Mouse (Mus musculus): ENCODE data around the gene Cpne8. TPM values are rescaled to one million over a fixed set of nuclear protein-coding genes. Genes with fewer than 3 reads are reported as not detected.

Gene Cpne8
- 5.1 and 5.2 TPM in 2 replicates for polyA plus RNA-seq (2016; fragmentation: Nextera tagmentation; extraction: Ambion mirVana)

GRCm38 (mm10) chr15:90678985-90679759 lies at the start of gene Cpne8:
Gene Cpne8 (minus strand): TSS chr15:90679432.
- WGBS: under 1% methylated on average over 48 of the region's 56 CpGs
- no peaks in the 10 kb centered on the region for H3K36me3 ChIP-seq
- peak within 1 kb of the TSS; percentile 75 for H3K27ac ChIP-seq (replicated peaks)
- H3K4me3 ChIP-seq: peak within 1 kb of the TSS; percentile 70
- H3K27me3 ChIP-seq (ENCODE audit: low read depth, poor library complexity, severe bottlenecking): peaks cover 35% of the 10 kb centered on the region
- H3K4me1 ChIP-seq: peaks cover 23% of the 10 kb centered on the region
- H3K9me3 ChIP-seq (replicated peaks): no peaks in the 10 kb centered on the region
- DNase-seq (ENCODE audit: low spot score): peak; percentile 76

- DNase-seq (ENCODE audit: low spot score): no peak
- no peak overlapping the region for H3K27ac ChIP-seq (replicated peaks)
- H3K4me1 ChIP-seq: no peaks in the 10 kb centered on the region
- H3K9me3 ChIP-seq (replicated peaks): no peaks in the 10 kb centered on the region
- no peaks in the 10 kb centered on the region for H3K36me3 ChIP-seq
- no peaks in the 10 kb centered on the region for H3K27me3 ChIP-seq (ENCODE audit: low read depth, poor library complexity, severe bottlenecking)
- H3K4me3 ChIP-seq: no peak overlapping the region
- WGBS: 92% methylated on average over 4 of the region's 4 CpGs
These were observed 38.5 kb upstream of the Cpne8 start for GRCm38 (mm10) chr15:90717717-90718116.

- Histone ChIP-seq H3K27me3 (ENCODE audit: low read depth, poor library complexity, severe bottlenecking) (no peaks in the 10 kb centered on the region), H3K9me3 (replicated peaks) (no peaks in the 10 kb centered on the region), H3K4me1 (no peaks in the 10 kb centered on the region), H3K36me3 (no peaks in the 10 kb centered on the region), H3K4me3 (no peak overlapping the region), H3K27ac (replicated peaks) (no peak overlapping the region)
- WGBS: 90% methylated on average over 7 of the region's 7 CpGs
- no peak for DNase-seq (ENCODE audit: low spot score)
These were observed 30.1 kb upstream of the Cpne8 start for GRCm38 (mm10) chr15:90709296-90709695.

- Histone ChIP-seq H3K4me1 (no peaks in the 10 kb centered on the region), H3K4me3 (no peak overlapping the region), H3K27ac (replicated peaks) (no peak overlapping the region), H3K9me3 (replicated peaks) (no peaks in the 10 kb centered on the region), H3K36me3 (no peaks in the 10 kb centered on the region), H3K27me3 (ENCODE audit: low read depth, poor library complexity, severe bottlenecking) (no peaks in the 10 kb centered on the region)
- DNase-seq (ENCODE audit: low spot score): no peak
- 75% methylated on average over 5 of the region's 5 CpGs for WGBS
These were observed 25.1 kb upstream of the Cpne8 start for GRCm38 (mm10) chr15:90704314-90704713.

- 81% methylated on average over 11 of the region's 11 CpGs for WGBS
- no peak for DNase-seq (ENCODE audit: low spot score)
These were observed 24.4 kb upstream of the Cpne8 start for GRCm38 (mm10) chr15:90703502-90704232.

GRCm38 (mm10) chr15:90686770-90687169 lies 7.5 kb upstream of the Cpne8 start:
- Histone ChIP-seq H3K27me3 (ENCODE audit: low read depth, poor library complexity, severe bottlenecking) (no peaks in the 10 kb centered on the region), H3K36me3 (no peaks in the 10 kb centered on the region), H3K27ac (replicated peaks) (no peak overlapping the region), H3K4me3 (no peak overlapping the region), H3K4me1 (peaks cover 2% of the 10 kb centered on the region; the same call in 1 of the 2 replicates), H3K9me3 (replicated peaks) (peaks cover 3% of the 10 kb centered on the region; the same call in 1 of the 2 replicates)
- WGBS: 95% methylated on average over 6 of the region's 6 CpGs
- no peak for DNase-seq (ENCODE audit: low spot score)

More at GRCm38 (mm10) chr15:90703502-90704232, 24.4 kb upstream of the Cpne8 start:
- H3K4me1 ChIP-seq: no peaks in the 10 kb centered on the region
- H3K36me3 ChIP-seq: no peaks in the 10 kb centered on the region
- H3K27ac ChIP-seq (replicated peaks): no peak overlapping the region
- H3K4me3 ChIP-seq: no peak overlapping the region
- no peaks in the 10 kb centered on the region for H3K9me3 ChIP-seq (replicated peaks)
- H3K27me3 ChIP-seq (ENCODE audit: low read depth, poor library complexity, severe bottlenecking): no peaks in the 10 kb centered on the region

GRCm38 (mm10) chr15:90679760-90680579 lies 738 bp upstream of the Cpne8 start:
- H3K9me3 ChIP-seq (replicated peaks): no peaks in the 10 kb centered on the region
- H3K4me3 ChIP-seq: peak overlapping the region; percentile 70
- peak overlapping the region; percentile 75 for H3K27ac ChIP-seq (replicated peaks)
- no peaks in the 10 kb centered on the region for H3K36me3 ChIP-seq
- DNase-seq (ENCODE audit: low spot score): peak; percentile 75
- H3K27me3 ChIP-seq (ENCODE audit: low read depth, poor library complexity, severe bottlenecking): peaks cover 35% of the 10 kb centered on the region
- peaks cover 23% of the 10 kb centered on the region for H3K4me1 ChIP-seq
- 3% methylated on average over 36 of the region's 36 CpGs for WGBS

- H3K27me3 ChIP-seq (ENCODE audit: low read depth, poor library complexity, severe bottlenecking): peaks cover 35% of the 10 kb centered on the region
- DNase-seq (ENCODE audit: low spot score): peak; percentile 24
- H3K27ac ChIP-seq (replicated peaks): 0 out of 2 replicates have a peak overlapping the region, but pooled peaks have one; percentile 28
- 3% methylated on average over 19 of the region's 19 CpGs for WGBS
- no peaks in the 10 kb centered on the region for H3K9me3 ChIP-seq (replicated peaks)
- no peaks in the 10 kb centered on the region for H3K36me3 ChIP-seq
- H3K4me3 ChIP-seq: peak overlapping the region; percentile 70
- H3K4me1 ChIP-seq: peaks cover 23% of the 10 kb centered on the region
These were observed 744 bp downstream of the Cpne8 start for GRCm38 (mm10) chr15:90678488-90678887.

GRCm38 (mm10) chr15:90669494-90669893 lies 9.7 kb downstream of the Cpne8 start:
- Histone ChIP-seq H3K27me3 (ENCODE audit: low read depth, poor library complexity, severe bottlenecking) (no peaks in the 10 kb centered on the region), H3K4me1 (no peaks in the 10 kb centered on the region), H3K9me3 (replicated peaks) (no peaks in the 10 kb centered on the region), H3K36me3 (no peaks in the 10 kb centered on the region), H3K27ac (replicated peaks) (no peak overlapping the region), H3K4me3 (no peak overlapping the region)
- DNase-seq (ENCODE audit: low spot score): no peak
- WGBS: 77% methylated on average over 7 of the region's 7 CpGs

- Histone ChIP-seq H3K27me3 (ENCODE audit: low read depth, poor library complexity, severe bottlenecking) (no peaks in the 10 kb centered on the region), H3K36me3 (no peaks in the 10 kb centered on the region), H3K4me1 (no peaks in the 10 kb centered on the region), H3K27ac (replicated peaks) (no peak overlapping the region), H3K4me3 (no peak overlapping the region), H3K9me3 (replicated peaks) (no peaks in the 10 kb centered on the region)
- DNase-seq (ENCODE audit: low spot score): no peak
- 93% methylated on average over 6 of the region's 6 CpGs for WGBS
These were observed 12.3 kb downstream of the Cpne8 start for GRCm38 (mm10) chr15:90666893-90667292.

GRCm38 (mm10) chr15:90664615-90665014 lies 14.6 kb downstream of the Cpne8 start:
- no peak overlapping the region for H3K27ac ChIP-seq (replicated peaks)
- no peaks in the 10 kb centered on the region for H3K9me3 ChIP-seq (replicated peaks)
- no peaks in the 10 kb centered on the region for H3K4me1 ChIP-seq
- no peaks in the 10 kb centered on the region for H3K36me3 ChIP-seq
- WGBS: 91% methylated on average over 3 of the region's 3 CpGs
- no peaks in the 10 kb centered on the region for H3K27me3 ChIP-seq (ENCODE audit: low read depth, poor library complexity, severe bottlenecking)
- H3K4me3 ChIP-seq: no peak overlapping the region
- DNase-seq (ENCODE audit: low spot score): no peak

- H3K9me3 ChIP-seq (replicated peaks): no peaks in the 10 kb centered on the region
- no peak overlapping the region for H3K27ac ChIP-seq (replicated peaks)
- H3K4me3 ChIP-seq: no peak overlapping the region
- no peaks in the 10 kb centered on the region for H3K4me1 ChIP-seq
- DNase-seq (ENCODE audit: low spot score): no peak
- H3K27me3 ChIP-seq (ENCODE audit: low read depth, poor library complexity, severe bottlenecking): no peaks in the 10 kb centered on the region
- WGBS: 88% methylated on average over 4 of the region's 4 CpGs
- no peaks in the 10 kb centered on the region for H3K36me3 ChIP-seq
These were observed 15.6 kb downstream of the Cpne8 start for GRCm38 (mm10) chr15:90663631-90664030.
